Mouse (Mus musculus) C2C12 (cell line): ENCODE results near the gene Crbn. TPM values are rescaled to one million over a fixed set of nuclear protein-coding genes. Genes with fewer than 3 reads are reported as not detected.

Experiments
- polyA plus RNA-seq: library from polyadenylated mRNA; unstranded; fragments of >200 nt; fragmentation: generic; extraction: Trizol; gene quantifications from one replicate; pipeline ENCODE4 v1.2.1, GENCODE M21; 2012; ENCODE audit warnings: missing spikeins

The Crbn gene
- polyA plus RNA-seq, 1 experiment = 7.9 TPM

Other genes with a start within 250 kb of the Crbn start
- gene Il5ra, start 51.0 kb downstream of the Crbn start, polyA plus RNA-seq = not detected
- gene Trnt1, start 31.0 kb downstream of the Crbn start, polyA plus RNA-seq = 12.9 TPM